Mouse (Mus musculus): ENCODE results near the gene Spdye4b.

Gene Spdye4b

DNA sequence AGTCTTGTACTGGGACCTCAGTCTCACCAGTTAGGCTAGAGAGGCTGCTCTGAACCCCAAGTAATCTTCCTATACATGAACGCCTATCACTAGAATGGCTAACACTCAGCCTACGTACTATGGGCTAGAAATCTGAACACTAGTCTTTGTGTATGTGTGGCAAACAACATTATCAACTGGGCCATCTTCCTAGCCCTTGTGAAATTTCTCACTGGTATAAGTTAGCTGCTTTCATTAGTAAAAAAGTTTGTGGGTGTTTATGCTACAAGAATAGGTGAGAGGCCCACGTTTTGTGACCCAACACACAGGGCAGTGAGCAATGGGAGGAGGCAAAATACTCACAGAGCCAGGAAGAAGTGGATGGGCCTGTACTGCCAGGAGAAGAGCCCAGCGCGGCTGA, 40.2 kb downstream of the Spdye4b start:
- no peak for DNase-seq (ENCODE audit: low spot score)

GRCm38 (mm10) chr5:143222287-143222686, 41.5 kb downstream of the Spdye4b start:
- DNase-seq (ENCODE audit: low spot score) = no peak

DNA sequence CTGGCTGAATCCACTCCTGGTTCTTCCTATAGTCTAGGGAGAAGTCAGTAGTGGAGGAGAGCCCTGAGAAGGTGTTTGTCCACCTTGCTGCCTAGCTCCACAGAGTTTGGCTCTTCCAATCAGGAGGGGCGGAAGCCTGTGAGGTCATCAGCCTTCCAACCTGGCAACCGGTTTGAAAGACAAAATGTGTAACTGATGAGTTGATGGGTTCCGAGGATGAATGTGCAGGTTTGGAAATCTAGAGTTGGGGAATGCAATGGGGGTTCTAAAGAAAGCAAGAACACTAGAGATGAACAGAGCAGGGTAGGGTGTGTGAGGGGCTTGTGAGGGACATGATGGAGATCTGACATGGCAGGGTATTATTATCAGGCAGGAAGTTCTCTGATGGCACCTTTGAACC, 46.0 kb downstream of the Spdye4b start, which contains the start of gene Spdye4a:
Gene Spdye4a (minus strand): TSS at position 101 of the 400 bp plus-strand sequence.
- DNase-seq (ENCODE audit: low spot score) = no peak

DNA sequence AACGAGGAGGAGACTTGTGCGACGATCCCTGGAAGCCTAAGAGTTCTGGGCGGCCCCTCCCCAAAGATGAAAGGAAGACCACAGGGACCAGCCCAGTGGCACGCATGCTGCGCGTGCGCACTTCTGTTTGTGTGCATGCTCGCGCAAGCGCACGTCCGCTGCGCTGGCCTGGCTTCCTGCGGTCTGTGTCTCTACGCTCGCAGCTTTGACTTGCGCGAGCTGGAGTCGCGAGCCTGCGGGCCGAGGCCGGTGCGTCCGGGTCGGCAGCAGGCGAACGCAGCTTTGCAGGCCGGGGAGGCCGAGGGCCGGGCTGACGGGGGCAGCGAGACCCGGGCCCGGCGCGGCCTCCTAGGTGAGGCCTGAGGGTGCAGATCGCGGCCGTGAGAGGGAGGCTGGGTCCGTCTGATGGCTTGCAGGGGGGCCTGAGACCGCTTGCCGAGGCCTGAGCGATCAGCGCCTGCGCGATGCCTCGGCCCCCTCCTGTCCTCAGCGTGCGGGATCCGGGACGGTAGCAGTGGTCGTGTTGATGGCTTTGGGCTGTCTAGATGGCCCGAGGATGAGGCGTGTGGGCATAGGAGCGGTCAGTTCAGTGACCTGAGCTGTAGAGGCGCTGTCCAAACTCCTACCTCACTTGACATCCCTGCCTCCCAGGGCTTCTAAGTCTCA, 54.3 kb downstream of the Spdye4b start, which contains the start of gene Zfp12:
Gene Zfp12 (plus strand): TSS at position 136 of the 666 bp plus-strand sequence.
- DNase-seq (ENCODE audit: low spot score) = peak; percentile 94

DNA sequence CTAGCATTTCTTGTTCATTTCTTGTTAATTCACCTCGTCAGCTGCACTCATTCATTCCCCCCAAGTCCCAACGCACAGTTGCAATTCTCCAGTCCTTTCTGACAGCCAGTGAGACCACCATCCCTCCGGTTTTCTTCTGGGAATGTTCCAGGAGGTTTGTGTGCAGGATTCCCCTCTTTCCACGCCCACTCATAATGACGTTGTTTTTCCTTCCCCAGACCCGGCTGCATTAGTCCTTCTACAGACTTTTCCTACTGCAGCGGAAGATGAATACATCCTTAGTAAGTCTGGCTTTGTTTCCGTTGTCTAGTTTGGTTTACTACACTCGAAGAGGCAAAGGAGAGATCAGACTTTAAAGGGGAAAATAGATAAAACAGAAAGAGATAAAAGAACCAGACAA, 55.2 kb downstream of the Spdye4b start:
- no peak for DNase-seq (ENCODE audit: low spot score)

DNA sequence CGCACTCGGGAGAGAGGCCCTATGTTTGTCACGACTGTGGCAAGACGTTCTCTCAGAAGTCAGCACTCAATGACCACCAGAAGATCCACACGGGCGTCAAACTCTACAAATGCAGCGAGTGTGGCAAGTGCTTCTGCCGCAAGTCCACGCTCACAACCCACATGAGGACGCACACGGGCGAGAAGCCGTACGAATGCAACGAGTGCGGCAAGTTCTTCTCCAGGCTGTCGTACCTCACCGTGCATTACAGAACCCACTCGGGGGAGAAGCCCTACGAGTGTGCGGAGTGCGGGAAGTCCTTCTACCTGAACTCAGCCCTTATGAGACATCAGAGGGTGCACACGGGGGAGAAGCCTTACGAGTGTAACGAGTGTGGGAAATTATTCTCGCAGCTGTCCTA, 64.1 kb downstream of the Spdye4b start:
- no peak for DNase-seq (ENCODE audit: low spot score)

DNA sequence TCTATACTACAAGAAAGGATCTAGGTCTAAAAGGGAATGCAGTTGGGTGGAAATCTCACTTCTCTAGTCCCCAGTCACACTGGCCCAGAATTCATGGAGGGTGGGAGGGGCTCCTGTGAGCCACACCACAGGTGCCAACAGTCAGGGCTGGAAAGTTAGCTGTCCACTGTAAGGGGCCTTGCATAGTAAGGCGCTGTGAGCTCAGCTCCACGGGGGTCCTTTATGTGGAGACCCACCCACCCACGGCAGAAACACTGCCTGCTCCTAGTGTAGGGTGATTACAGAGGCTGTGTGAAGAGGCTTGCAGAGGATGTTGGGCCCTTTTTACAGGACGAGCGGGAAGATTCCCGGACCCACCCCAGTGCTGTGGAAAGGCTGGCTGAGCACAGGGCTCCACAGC, 71.2 kb downstream of the Spdye4b start:
- DNase-seq (ENCODE audit: low spot score) = no peak

GRCm38 (mm10) chr5:143252791-143253185, 72.0 kb downstream of the Spdye4b start:
- DNase-seq (ENCODE audit: low spot score) = no peak

- no peak for DNase-seq (ENCODE audit: low spot score)
These were observed 72.5 kb downstream of the Spdye4b start for GRCm38 (mm10) chr5:143253186-143253880.

- DNase-seq (ENCODE audit: low spot score) = no peak
These were observed 73.2 kb downstream of the Spdye4b start for GRCm38 (mm10) chr5:143253881-143254486.

Measured in left cerebral cortex, adult 11 months (tissue).